Mouse (Mus musculus): ENCODE results near the gene P2rx6.
A peak's percentile ranks its signal among the peaks of the same experiment; 100 is the strongest.

- TF ChIP-seq CTCF (IDR thresholded peaks at IDR 0.05) = peak; percentile 75
- TF ChIP-seq EP300 (IDR thresholded peaks at IDR 0.05) = no peak
These were observed 21.4 kb downstream of the P2rx6 start, which contains the start of gene Slc7a4 for GRCm38 (mm10) chr16:17583064-17583463.
